Mouse (Mus musculus): Measurements from ENCODE around the gene Fcgr3.

Gene Fcgr3

GRCm38 (mm10) chr1:171016676-171017356, 47.9 kb downstream of the Fcgr3 start:
- no peak for DNase-seq (ENCODE audit: low read depth, low spot score)

- DNase-seq (ENCODE audit: low read depth, low spot score) = no peak
These were observed 53.0 kb downstream of the Fcgr3 start for GRCm38 (mm10) chr1:171011733-171012132.

GRCm38 (mm10) chr1:171006905-171007304, 57.8 kb downstream of the Fcgr3 start:
- DNase-seq (ENCODE audit: low read depth, low spot score) = no peak

- DNase-seq (ENCODE audit: low read depth, low spot score) = no peak
These were observed 58.4 kb downstream of the Fcgr3 start for GRCm38 (mm10) chr1:171006335-171006734.

GRCm38 (mm10) chr1:171005586-171005985, 59.1 kb downstream of the Fcgr3 start:
- no peak for DNase-seq (ENCODE audit: low read depth, low spot score)

- DNase-seq (ENCODE audit: low read depth, low spot score) = no peak
These were observed 59.7 kb downstream of the Fcgr3 start for GRCm38 (mm10) chr1:171005081-171005480.
